Mouse (Mus musculus) small intestine, adult 2 months (tissue): ENCODE data around the gene Tmem39b.

ENCODE experiments used
- CTCF ChIP-seq: fragments of 200-500 bp; IDR thresholded peaks from 2 replicates; pipeline ENCODE4 v1.5.1; 2012; ENCODE audit warnings: low read depth, mild to moderate bottlenecking, control low read depth, inconsistent platforms, low read length, moderate library complexity, mixed read lengths; ENCODE audit not compliant: insufficient replicate concordance, insufficient read length; ENCODE audit errors: extremely low read depth
- POLR2A ChIP-seq: fragments of 200-500 bp; IDR thresholded peaks from 2 replicates; pipeline ENCODE4 v1.6.1; 2012; ENCODE audit warnings: low read depth, mild to moderate bottlenecking, control low read depth, inconsistent platforms, low read length, moderate library complexity

- TF ChIP-seq CTCF (no peak), POLR2A (peak; percentile 12; the same call in 1 of the 2 replicates)
These were observed 24.4 kb downstream of the Tmem39b start, which contains the start of gene Kpna6 for GRCm38 (mm10) chr4:129672083-129672877.
